29 mouse cellular contexts compared by ENCODE assay signal in genomic region chr8:13427351-13427750, GRCm38 (mm10). TPM values are rescaled to one million over a fixed set of nuclear protein-coding genes. Genes with fewer than 3 reads are reported as not detected.
DNase-seq lines count a peak whose midpoint lies in the region; ATAC-seq and TF ChIP-seq lines count a peak whose summit lies in the region.
"Had no signal": no experiment of that assay in that cellular context is flagged by ENCODE, and none has a peak within 500 bp of the region (broad histone marks: within the 10 kb centered on the region; RNA-seq: fewer than 3 reads in every experiment).

No protein-coding gene starts in this region.

- H3K9ac ChIP-seq in intestine, embryonic 15.5 days, result no peak overlapping the region
- H3K9ac ChIP-seq in intestine, embryonic 16.5 days (ENCODE audit: low read depth, low read length), result no peak overlapping the region
- H3K9ac ChIP-seq: forebrain, embryonic 13.5 days; heart, embryonic 13.5 days; hindbrain, embryonic 13.5 days had no signal

- no peaks in the 10 kb centered on the region for H3K9me3 ChIP-seq in intestine, embryonic 15.5 days
- no peaks in the 10 kb centered on the region for H3K9me3 ChIP-seq in intestine, embryonic 16.5 days (ENCODE audit: control insufficient read depth, low read length)
- H3K9me3 ChIP-seq: forebrain, embryonic 13.5 days; heart, embryonic 13.5 days; hindbrain, embryonic 13.5 days; midbrain, embryonic 10.5 days had no signal

- intact Hi-C loops in gastrocnemius, adult 2 months (cut with DNase I), result no loop called here

- no peak for TF ChIP-seq CTCF in gastrocnemius, adult 2 months (IDR thresholded peaks at IDR 0.05)

- DNase-seq in gastrocnemius, adult 2 months, result no peak
- no peak for DNase-seq in gastrocnemius, adult 8-10 months (ENCODE audit: low spot score in 2 of 2)
- peak; percentile 45 for DNase-seq in lung, postnatal 10 days
- DNase-seq in lung, postnatal 25 days (ENCODE audit: low spot score), result no peak
- DNase-seq in kidney, postnatal 10 days, result peak; percentile 34
- no peak for DNase-seq in urinary bladder, postnatal 14 days (ENCODE audit: low spot score)
- DNase-seq: adrenal gland, adult 8-10 months; cerebellum, adult 9-10 months; gastrocnemius, postnatal 14 days; right cerebral cortex, postnatal 14 days; spleen, adult 18-20 months had no signal

- no peaks in the 10 kb centered on the region for H3K36me3 ChIP-seq in intestine, embryonic 15.5 days
- no peaks in the 10 kb centered on the region for H3K36me3 ChIP-seq in intestine, embryonic 16.5 days (ENCODE audit: control insufficient read depth, insufficient read depth, low read length)
- H3K36me3 ChIP-seq: heart, embryonic 13.5 days; hindbrain, embryonic 13.5 days; midbrain, embryonic 10.5 days had no signal

- WGBS in intestine, embryonic 15.5 days, result 69% methylated on average over 6 of the region's 6 CpGs
- 65% methylated on average over 6 of the region's 6 CpGs for WGBS in intestine, embryonic 16.5 days

- H3K4me3 ChIP-seq in gastrocnemius, adult 2 months, result peak overlapping the region; percentile 64
- H3K4me3 ChIP-seq in intestine, embryonic 15.5 days (replicated peaks), result no peak overlapping the region
- no peak overlapping the region for H3K4me3 ChIP-seq in intestine, embryonic 16.5 days (ENCODE audit: low read length)
- H3K4me3 ChIP-seq: forebrain, embryonic 13.5 days; heart, embryonic 13.5 days; hindbrain, embryonic 13.5 days; midbrain, embryonic 10.5 days had no signal

- peak overlapping the region; percentile 90 for H3K27ac ChIP-seq in gastrocnemius, adult 2 months
- 0 out of 2 replicates have a peak overlapping the region, but pooled peaks have one; percentile 48 for H3K27ac ChIP-seq in intestine, embryonic 15.5 days
- H3K27ac ChIP-seq in intestine, embryonic 16.5 days (ENCODE audit: low read length), result no peak overlapping the region
- H3K27ac ChIP-seq: forebrain, embryonic 13.5 days; heart, embryonic 13.5 days; hindbrain, embryonic 13.5 days; macrophage; midbrain, embryonic 10.5 days had no signal

- ATAC-seq in intestine, embryonic 15.5 days, result no peak
- no peak for ATAC-seq in intestine, embryonic 16.5 days
- ATAC-seq: forebrain, embryonic 13.5 days; Patski had no signal

- no peaks in the 10 kb centered on the region for H3K27me3 ChIP-seq in intestine, embryonic 15.5 days (replicated peaks)
- H3K27me3 ChIP-seq in intestine, embryonic 16.5 days (replicated peaks; ENCODE audit: control insufficient read depth, insufficient read depth, low read length), result no peaks in the 10 kb centered on the region
- H3K27me3 ChIP-seq: forebrain, embryonic 13.5 days; hindbrain, embryonic 13.5 days had no signal

- no peak overlapping the region for H3K4me2 ChIP-seq in intestine, embryonic 15.5 days (replicated peaks)
- H3K4me2 ChIP-seq in intestine, embryonic 16.5 days (ENCODE audit: low read depth, low read length), result no peak overlapping the region
- H3K4me2 ChIP-seq: forebrain, embryonic 13.5 days; heart, embryonic 13.5 days; hindbrain, embryonic 13.5 days; liver, embryonic 11.5 days had no signal

- no peaks in the 10 kb centered on the region for H3K4me1 ChIP-seq in intestine, embryonic 15.5 days (replicated peaks)
- H3K4me1 ChIP-seq in intestine, embryonic 16.5 days (ENCODE audit: control insufficient read depth, insufficient read depth, low read length), result no peaks in the 10 kb centered on the region
- H3K4me1 ChIP-seq: forebrain, embryonic 13.5 days; hindbrain, embryonic 13.5 days; midbrain, embryonic 10.5 days had no signal

RNA-seq across cellular contexts. Expression of gene Tmem255b, which starts 7.6 kb away (rescaled TPM):
- total RNA-seq in gastrocnemius, adult 2 months (2021), result 1 to 10 TPM; 2.6 to 3.1 TPM
- 1 to 10 TPM; 1.3 to 2.5 (median 2.2) TPM for total RNA-seq in gastrocnemius, adult 8-10 months (2022)
- polyA plus RNA-seq in intestine, embryonic 15.5 days (2015; fragmentation: Nextera tagmentation; extraction: Ambion mirVana), result 2.2 and 2.7 TPM in 2 replicates
- 3.2 and 3.6 TPM in 2 replicates for polyA plus RNA-seq in intestine, embryonic 16.5 days (2015; fragmentation: Nextera tagmentation; extraction: Ambion mirVana)
- total RNA-seq: common myeloid progenitor, adult 5-6 weeks; neutrophil, adult 5-6 weeks had no signal
- polyA plus RNA-seq: forebrain, embryonic 13.5 days; limb, embryonic 11.5 days; liver, embryonic 11.5 days; macrophage had no signal

RNA-seq across cellular contexts. Expression of gene Grk1, which starts 22.5 kb away (rescaled TPM):
- total RNA-seq in gastrocnemius, adult 2 months (2021), result not detected
- not detected for total RNA-seq in gastrocnemius, adult 8-10 months (2022)
- polyA plus RNA-seq in intestine, embryonic 15.5 days (2015; fragmentation: Nextera tagmentation; extraction: Ambion mirVana), result not detected in 2 replicates
- polyA plus RNA-seq in intestine, embryonic 16.5 days (2015; fragmentation: Nextera tagmentation; extraction: Ambion mirVana), result not detected in 2 replicates
- total RNA-seq: common myeloid progenitor, adult 5-6 weeks; layer of hippocampus, adult 8-10 months; neutrophil, adult 5-6 weeks had no signal
- polyA plus RNA-seq: forebrain, embryonic 13.5 days; heart, embryonic 13.5 days; hindbrain, embryonic 13.5 days; intestine, embryonic 14.5 days; limb, embryonic 11.5 days; macrophage; midbrain, embryonic 10.5 days; midbrain, postnatal 0 days; Patski had no signal

RNA-seq across cellular contexts. Expression of gene Atp4b, which starts 30.7 kb away (rescaled TPM):
- total RNA-seq in gastrocnemius, adult 2 months (2021), result not detected
- not detected for total RNA-seq in gastrocnemius, adult 8-10 months (2022)
- not detected in 2 replicates for polyA plus RNA-seq in intestine, embryonic 15.5 days (2015; fragmentation: Nextera tagmentation; extraction: Ambion mirVana)
- not detected in 2 replicates for polyA plus RNA-seq in intestine, embryonic 16.5 days (2015; fragmentation: Nextera tagmentation; extraction: Ambion mirVana)
- total RNA-seq: common myeloid progenitor, adult 5-6 weeks; gastrocnemius, postnatal 14 days; layer of hippocampus, adult 8-10 months; midbrain, postnatal 0 days; neutrophil, adult 5-6 weeks had no signal
- polyA plus RNA-seq: embryonic facial prominence, embryonic 11.5 days; forebrain, embryonic 13.5 days; frontal cortex, adult 2 months; hindbrain, embryonic 13.5 days; intestine, embryonic 14.5 days; limb, embryonic 11.5 days; liver, embryonic 11.5 days; macrophage; midbrain, embryonic 10.5 days; midbrain, postnatal 0 days; Patski; urinary bladder, adult 2 months had no signal

Comparison
In these comparisons a context has a peak if more than half of its experiments do, and no peak if none do; other contexts are left out.
1. DNase-seq: peak in lung, postnatal 10 days (single experiment) and kidney, postnatal 10 days (single experiment); none in gastrocnemius, adult 2 months (single experiment), gastrocnemius, adult 8-10 months (0 of 2), lung, postnatal 25 days (single experiment) and urinary bladder, postnatal 14 days (single experiment).